Mouse (Mus musculus): ENCODE measurements around the gene Trim62.

DNA sequence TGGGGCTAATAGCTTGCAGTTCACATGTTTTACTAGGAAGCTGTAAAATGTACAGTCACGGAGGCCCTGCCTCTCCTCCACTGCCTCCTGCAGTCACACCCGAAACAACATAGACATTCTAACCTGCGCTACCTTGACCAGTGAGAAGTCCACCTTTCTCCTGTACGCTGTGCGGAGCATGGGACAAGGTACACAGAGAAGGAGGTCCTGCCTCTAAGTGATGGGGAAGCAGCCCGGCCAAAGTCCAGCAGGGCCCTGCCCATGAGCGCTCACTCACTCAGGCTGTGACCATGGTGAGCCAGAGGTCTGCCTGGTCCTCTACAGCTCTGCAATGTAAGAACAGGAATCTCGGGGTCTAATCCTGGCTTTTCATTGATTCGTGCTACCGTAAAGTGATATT, 28.7 kb downstream of the Trim62 start:
- TF ChIP-seq MYOD1 (IDR thresholded peaks at IDR 0.05; ENCODE audit: control insufficient read depth, insufficient read length, low read depth) (no peak), MAX (IDR thresholded peaks at IDR 0.05) (no peak), CEBPB (IDR thresholded peaks at IDR 0.05; ENCODE audit: low read depth) (no peak), USF1 (IDR thresholded peaks at IDR 0.05; ENCODE audit: low read depth) (no peak), CTCF (IDR thresholded peaks at IDR 0.05; ENCODE audit: control insufficient read depth, insufficient read depth, insufficient read length) (no peak)
